Mouse (Mus musculus) heart, postnatal 14 days (tissue): ENCODE data around the gene Caskin2. TPM values are rescaled to one million over a fixed set of nuclear protein-coding genes. Genes with fewer than 3 reads are reported as not detected.
"Not testable (repeated sequence)": the region's sequence is repeated elsewhere in the genome, so short reads cannot be mapped to it uniquely, and the experiment has no call there.

Source experiments
- DNase-seq, 2 experiments: peaks; one replicate each; pipeline ENCODE4 v3.0.0; 2021 to 2022
- intact Hi-C: fragments of 180-260 bp; cut with DNase I; formaldehyde crosslinking; loops from one replicate; pipeline ENCODE4 v1.15.1; 2025
- microRNA-seq, 2 experiments: library from miRNA; unstranded; fragments of <30 nt; microRNA quantifications; one replicate each; pipeline ENCODE4 v1.2.0; 2021 to 2022
- total RNA-seq, 2 experiments: library from RNA; stranded (reverse); gene quantifications; 2 replicates each; pipeline ENCODE4 v1.2.3; 2021

Caskin2 gene
- total RNA-seq, 2 experiments from 2014 or later = 54.0 to 54.9 TPM

DNA sequence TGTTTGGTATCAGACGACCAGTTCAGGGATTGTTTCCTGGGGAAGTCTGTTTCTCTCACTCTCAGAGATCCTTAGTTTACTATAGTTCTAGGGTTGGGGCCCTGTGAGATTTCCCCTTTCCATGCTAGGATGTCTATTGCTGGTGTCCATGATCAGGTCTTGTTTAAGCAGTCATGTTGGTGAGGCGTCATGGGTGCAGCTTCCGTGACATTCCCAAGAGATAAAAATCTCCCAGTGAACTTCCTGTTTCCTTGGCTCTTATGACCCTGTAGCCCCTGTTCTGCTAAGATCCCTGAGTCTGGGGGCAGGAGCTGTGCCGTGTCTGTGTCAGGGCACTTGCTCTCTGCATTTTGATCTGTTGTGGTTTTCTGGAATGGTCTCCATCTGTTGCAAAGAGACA, 38.8 kb downstream of the Caskin2 start:
- intact Hi-C loops = loop anchor here (5.0 kb wide), 1 partner anchor 52 kb away; no protein-coding TSS in a partner anchor
- no peak for DNase-seq

DNA sequence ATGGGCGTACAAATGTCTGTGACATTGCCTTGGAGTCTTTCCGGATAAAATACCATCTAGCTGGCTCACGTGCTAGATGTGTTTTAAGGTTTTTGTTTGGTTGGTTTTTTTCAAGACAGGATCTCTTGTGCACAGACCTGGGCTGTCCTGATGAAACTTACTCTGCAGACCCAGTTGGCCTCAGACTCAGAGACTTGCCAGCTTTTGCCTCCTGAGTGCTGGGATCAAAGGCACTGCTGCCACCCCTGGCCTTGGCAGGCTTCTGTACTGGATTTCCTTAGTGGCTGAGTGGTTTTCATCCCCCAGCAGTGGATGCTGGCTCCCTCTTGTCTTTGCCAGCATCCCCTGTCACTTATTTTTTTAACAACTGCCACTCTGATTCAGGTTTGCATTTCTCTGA, 44.5 kb downstream of the Caskin2 start:
- intact Hi-C loops = loop anchor here (5.0 kb wide), 1 partner anchor 37 kb away; no protein-coding TSS in a partner anchor
- DNase-seq = no peak

DNA sequence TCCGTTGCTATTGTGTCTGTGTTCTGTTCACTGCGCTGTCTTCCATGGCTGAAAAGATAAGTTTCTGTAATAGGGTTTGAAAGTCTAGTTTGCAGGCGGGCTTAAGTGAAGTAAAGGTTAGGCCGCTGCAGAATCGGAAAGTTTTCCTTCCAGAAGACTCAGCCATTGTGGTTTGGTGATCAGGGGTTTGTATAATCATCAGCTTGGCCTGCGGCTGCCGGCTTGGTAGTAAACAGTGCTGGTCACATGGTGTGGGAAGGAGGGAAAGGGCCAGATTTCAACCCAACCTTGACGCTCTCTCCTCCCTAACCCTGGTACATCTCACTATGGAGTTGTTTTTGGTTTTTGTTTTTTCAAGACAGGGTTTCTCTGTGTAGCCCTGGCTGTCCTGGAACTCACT, 46.5 kb downstream of the Caskin2 start:
- intact Hi-C loops = loop anchor here (5.0 kb wide), 1 partner anchor 35 kb away; no protein-coding TSS in a partner anchor

DNA sequence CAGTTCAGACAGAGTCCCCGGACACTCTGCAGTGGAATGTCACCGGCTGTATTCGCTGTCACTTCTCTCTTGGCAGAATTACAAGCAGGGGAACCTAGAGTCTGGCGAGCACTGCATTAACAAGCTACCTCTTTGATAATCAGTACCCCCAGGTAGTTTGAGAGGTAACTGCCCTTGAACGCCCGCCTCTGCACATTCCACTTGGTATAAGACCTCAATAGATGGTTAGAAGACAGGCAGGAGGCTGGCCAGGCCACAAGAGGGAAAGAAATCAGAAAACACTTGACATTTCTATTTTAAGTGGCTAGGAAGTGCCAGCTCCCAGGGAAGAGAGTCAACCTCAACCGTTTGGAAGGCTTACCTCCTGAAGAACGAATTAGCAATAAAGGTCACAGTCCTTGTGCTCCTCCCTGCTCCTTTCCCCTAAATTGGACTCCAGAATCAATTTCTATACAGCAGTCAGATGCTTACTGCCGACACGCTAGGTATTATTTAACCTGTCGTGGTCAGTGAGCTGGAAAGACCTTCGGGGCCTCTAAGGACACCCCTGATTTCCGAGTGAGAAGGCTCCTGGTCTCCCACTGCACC, 47.0 kb downstream of the Caskin2 start:
- intact Hi-C loops = loop anchor here (5.0 kb wide), 1 partner anchor 34 kb away; no protein-coding TSS in a partner anchor
- peak in 1 of 2 experiments; percentile 44 for DNase-seq

More for the DNA sequence above, 46.5 kb downstream of the Caskin2 start:
- no peak for DNase-seq

DNA sequence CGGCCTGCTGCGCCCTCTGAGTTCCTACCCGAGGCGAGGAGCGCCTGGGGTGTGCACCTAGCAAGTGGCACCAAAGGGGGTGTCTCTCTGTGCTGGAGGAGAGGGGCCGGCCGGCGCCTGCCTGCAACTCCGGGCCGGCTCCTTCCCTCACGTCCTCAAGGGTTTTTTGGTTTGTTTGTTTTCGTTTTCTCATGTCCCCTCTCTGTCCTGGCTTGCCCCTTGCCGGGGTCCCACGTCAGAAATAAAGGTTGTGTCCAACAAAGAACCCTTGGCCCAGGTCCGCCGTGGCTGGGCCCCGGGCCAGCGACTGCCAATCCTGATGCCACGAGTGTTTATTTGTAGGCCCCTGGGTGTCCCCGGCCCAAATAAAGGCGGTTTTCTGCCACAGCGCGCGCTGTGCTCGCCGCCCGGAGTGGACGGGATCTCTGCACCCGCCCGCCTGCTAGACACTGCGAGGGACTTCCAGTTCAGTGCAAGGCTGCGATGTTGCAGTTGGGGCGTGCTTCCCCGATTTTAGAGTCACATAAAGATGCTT, 47.8 kb downstream of the Caskin2 start:
- intact Hi-C loops = loop anchor here (5.0 kb wide), 1 partner anchor 33 kb away; no protein-coding TSS in a partner anchor

DNA sequence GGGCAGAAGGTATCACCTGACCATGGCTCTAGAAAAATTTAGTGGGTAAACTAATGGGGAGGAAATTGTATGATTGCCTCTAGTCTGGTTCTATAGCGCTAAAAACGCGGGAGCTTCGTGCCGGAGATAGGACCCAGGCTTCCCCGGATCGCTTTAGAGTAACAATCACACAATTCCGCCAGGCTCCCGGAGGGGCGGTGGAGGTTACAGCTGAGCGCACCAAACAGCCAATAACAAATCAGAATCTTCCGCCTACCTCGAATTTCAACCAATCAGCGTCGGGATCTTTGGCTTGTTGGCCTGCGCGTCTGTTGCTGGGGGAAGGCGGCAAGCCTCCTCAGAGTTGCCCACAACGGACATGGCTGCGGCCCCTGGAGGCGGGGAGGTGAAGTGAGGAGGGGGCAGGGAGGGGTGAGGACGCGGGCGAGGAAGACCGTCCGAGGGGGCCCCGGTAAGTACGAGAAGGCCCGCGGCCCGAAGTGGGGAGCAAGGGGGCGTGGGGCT, 48.3 kb downstream of the Caskin2 start, which contains the start of gene Tmem94:
Tmem94 (plus strand) TSS at position 331 of the 504 bp plus-strand sequence.
- peak; percentile 96 to 97 for DNase-seq
- intact Hi-C loops = loop anchor here (5.0 kb wide), 1 partner anchor 33 kb away; no protein-coding TSS in a partner anchor

More for the DNA sequence above, 47.8 kb downstream of the Caskin2 start:
- DNase-seq = peak; percentile 64 to 71

DNA sequence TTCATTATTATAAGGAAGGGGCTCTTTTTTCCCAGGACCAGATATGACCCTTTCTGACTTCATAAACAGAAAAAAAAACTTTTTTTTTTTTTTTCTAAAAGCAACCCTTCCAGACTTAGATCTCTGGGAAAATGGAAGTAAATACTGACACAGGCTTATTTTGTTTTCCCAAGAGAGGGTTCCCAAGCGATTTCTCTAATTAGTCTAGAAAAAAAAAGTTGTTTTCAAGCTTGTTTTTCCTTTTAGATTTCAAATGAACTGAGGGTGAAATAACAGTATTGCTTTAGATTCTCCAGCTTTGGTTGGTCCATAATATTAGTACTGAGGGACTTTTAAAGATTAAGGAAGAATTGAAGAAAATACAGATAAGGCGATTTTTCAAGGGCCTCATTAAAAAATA, 48.7 kb downstream of the Caskin2 start:
- no peak for DNase-seq
- intact Hi-C loops = loop anchor here (5.0 kb wide), 2 partner anchors 32 to 42 kb away; no protein-coding TSS in a partner anchor

DNA sequence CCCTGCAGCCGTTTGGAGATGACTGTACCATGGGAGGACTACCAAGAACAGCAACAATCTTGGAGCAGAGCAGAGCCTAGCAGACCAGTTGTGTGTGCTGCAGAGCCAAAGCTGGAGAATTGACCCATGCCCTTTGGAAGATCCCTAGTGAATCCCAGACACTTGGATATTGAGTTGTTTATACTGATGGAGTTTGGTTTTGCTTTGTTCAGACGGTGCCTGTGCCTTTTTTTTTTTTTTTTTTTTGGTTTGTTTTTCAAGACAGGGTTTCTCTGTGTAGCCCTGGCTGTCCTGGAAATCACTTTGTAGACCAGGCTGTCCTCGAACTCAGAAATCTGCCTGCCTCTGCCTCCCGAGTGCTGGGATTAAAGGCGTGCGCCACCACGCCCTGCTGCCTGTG, 51.3 kb downstream of the Caskin2 start:
- not testable (repeated sequence) for DNase-seq
- intact Hi-C loops = loop anchor here (5.0 kb wide), 1 partner anchor 40 kb away; no protein-coding TSS in a partner anchor

DNA sequence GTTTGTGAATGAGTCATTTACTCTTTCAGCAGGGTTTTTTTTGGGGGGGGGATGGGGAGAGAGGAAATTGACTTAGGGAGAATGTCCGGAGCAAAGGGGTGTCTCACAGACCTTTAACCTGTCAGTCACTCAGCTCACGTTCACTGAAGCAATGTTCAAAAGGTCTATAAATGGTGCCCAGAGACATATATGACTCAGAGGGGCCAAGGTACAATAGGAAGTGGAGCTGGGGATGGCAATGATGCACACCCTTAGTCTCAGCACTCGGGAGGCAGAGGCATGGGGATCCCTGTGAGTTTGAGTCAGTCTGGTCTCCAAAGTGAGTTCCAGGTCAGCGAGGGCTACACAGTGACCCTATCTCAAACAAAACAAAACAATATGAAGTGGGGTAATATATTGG, 60.0 kb downstream of the Caskin2 start:
- DNase-seq = no peak
- intact Hi-C loops = no loop called here

DNA sequence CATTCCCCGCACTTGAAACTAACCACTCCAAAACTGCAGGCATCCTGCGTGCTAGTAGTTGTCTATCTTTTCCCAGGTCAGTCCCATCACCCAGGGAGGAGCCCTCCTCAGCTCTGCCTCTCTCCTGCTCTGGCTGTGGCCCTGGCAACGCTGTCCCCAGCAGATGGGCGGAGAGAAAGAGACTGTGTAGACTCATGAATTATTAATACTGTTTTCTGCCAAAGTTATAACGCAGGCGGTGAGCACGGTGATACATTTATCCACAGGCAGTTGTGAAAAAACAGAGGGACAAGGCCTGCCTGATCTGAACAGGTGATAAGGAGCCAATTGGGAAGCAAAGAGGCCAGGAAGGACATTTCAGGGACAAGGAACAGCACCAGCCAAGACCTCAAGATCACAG, 60.8 kb downstream of the Caskin2 start:
- no peak for DNase-seq
- intact Hi-C loops = no loop called here

DNA sequence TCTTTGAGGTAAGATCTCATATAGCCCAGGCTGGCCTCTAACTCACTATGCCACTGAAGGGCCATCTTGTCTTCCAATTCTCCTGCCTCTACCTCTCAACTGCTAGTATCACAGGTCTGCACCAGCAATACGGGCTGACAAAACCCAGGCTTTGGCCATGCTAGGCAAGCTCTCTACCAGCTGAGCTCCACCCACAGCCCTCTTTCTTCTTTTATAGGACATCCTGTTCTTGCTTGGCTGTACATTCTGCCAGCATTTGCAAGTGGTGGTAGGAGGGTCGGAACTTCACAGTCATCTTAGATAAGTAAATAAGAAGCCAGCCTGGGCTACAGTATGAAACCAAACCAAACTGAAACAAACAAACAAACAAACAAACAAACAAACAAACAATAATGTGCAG, 61.7 kb downstream of the Caskin2 start:
- intact Hi-C loops = no loop called here

DNA sequence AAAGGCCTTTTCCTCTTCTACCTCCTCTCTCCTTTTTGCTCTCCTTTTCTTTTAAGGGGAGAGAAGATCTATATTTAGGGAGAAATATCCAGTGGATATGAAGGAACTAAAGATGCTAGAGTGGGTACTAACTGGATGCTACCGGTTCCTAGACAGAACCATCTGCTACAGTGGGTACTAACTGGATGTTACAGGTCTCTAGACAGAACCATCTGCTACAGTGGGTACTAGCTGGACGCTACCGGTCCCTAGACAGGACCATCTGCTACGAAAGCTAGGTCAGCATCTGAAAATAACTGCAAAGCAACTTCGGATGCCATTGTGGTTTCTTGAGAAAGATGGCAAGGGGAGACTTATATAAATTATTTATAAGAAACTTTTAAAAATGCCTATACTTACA, 63.6 kb downstream of the Caskin2 start:
- DNase-seq = no peak
- intact Hi-C loops = no loop called here

More for the DNA sequence above, 61.7 kb downstream of the Caskin2 start:
- no peak for DNase-seq

Small RNA genes lying within 50 kb of the gene (microRNA-seq; reads per million reads assigned to microRNA genes)
- 1.6 to 3.3 reads per million in 2 experiments for gene Mir5621

Other genes with a start within 250 kb of the Caskin2 start
- gene Nup85, start 249.2 kb downstream of the Caskin2 start, total RNA-seq = 10 to 100 TPM; 20.9 to 22.3 TPM
- gene Mrps7, start 209.7 kb downstream of the Caskin2 start, total RNA-seq = 10 to 100 TPM; 67.0 to 69.9 TPM
- gene Gga3, start 209.6 kb downstream of the Caskin2 start, total RNA-seq = 10 to 100 TPM; 17.8 to 19.0 TPM
- 10 to 100 TPM; 41.0 to 46.6 TPM for gene Mif4gd, start 200.7 kb downstream of the Caskin2 start, total RNA-seq
- gene Slc25a19, start 185.3 kb downstream of the Caskin2 start, total RNA-seq = 10 to 100 TPM; 42.2 to 43.0 TPM
- 100 to 1,000 TPM; 113 to 120 TPM for gene Grb2, start 105.0 kb downstream of the Caskin2 start, total RNA-seq
- gene Tmem94, start 48.2 kb downstream of the Caskin2 start, total RNA-seq = 100 to 1,000 TPM; 103 to 111 TPM
- gene Tsen54, start 1.1 kb upstream of the Caskin2 start, total RNA-seq = 10 to 100 TPM in 1 of 2 experiments, 1 to 10 TPM in 1; 8.7 to 12.1 TPM
- 10 to 100 TPM; 15.0 to 18.2 TPM for gene Llgl2, start 10.4 kb upstream of the Caskin2 start, total RNA-seq
- gene Myo15b, start 44.8 kb upstream of the Caskin2 start, total RNA-seq = under 1 TPM; 0.07 to 0.14 TPM
- 10 to 100 TPM; 19.6 to 20.4 TPM for gene Smim5, start 86.3 kb upstream of the Caskin2 start, total RNA-seq
- gene Smim6, start 98.4 kb upstream of the Caskin2 start, total RNA-seq = under 1 TPM; 0.22 to 0.48 TPM
- gene Sap30bp, start 119.6 kb upstream of the Caskin2 start, total RNA-seq = 10 to 100 TPM; 20.6 to 23.8 TPM
- gene Recql5, start 119.8 kb upstream of the Caskin2 start, total RNA-seq = 1 to 10 TPM; 7.1 to 8.9 TPM
- 1 to 10 TPM; 4.3 to 4.5 TPM for gene Itgb4, start 161.1 kb upstream of the Caskin2 start, total RNA-seq
- gene Galk1, start 199.1 kb upstream of the Caskin2 start, total RNA-seq = 10 to 100 TPM; 18.6 to 19.3 TPM
- gene H3f3b, start 214.3 kb upstream of the Caskin2 start, total RNA-seq = 100 to 1,000 TPM; 184 to 193 TPM
- gene Unk, start 216.7 kb upstream of the Caskin2 start, total RNA-seq = 10 to 100 TPM; 12.2 to 12.9 TPM